Mouse (Mus musculus) left cerebral cortex, postnatal 4 days (tissue): Measurements from ENCODE around the gene Disp2. TPM values are rescaled to one million over a fixed set of nuclear protein-coding genes. Genes with fewer than 3 reads are reported as not detected.
A peak's percentile ranks its signal among the peaks of the same experiment; 100 is the strongest.

Source experiments
- DNase-seq: peaks from one replicate; pipeline ENCODE4 v3.0.0-alpha.2; 2022
- intact Hi-C: fragments of 180-260 bp; cut with DNase I; formaldehyde crosslinking; loops from one replicate; pipeline ENCODE4 v1.15.1; 2025
- total RNA-seq, 2 experiments: library from RNA; stranded (reverse); gene quantifications; 2 replicates each; pipeline ENCODE4 v1.2.3; 2021

Disp2 gene
- total RNA-seq, 2 experiments from 2014 or later = 109 to 128 TPM

DNA sequence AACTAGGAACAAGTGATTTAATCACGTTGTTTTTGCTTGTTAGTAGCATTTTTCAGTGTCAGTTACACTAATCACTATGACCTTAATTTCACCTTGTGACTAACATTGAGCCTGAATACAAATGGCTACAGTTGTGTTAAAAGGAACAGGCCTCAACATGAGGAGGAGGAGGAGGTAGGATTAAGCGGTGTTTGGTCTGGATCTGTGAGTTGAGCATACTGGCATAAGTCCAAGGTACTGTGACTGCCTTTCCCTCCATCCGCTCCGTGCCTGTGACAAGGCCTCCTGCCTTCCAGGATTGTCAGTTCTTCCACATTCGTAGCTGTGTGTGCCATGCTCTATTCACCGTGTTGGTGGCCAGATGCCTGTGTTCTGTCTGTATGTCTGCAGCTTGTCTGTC, 55.6 kb downstream of the Disp2 start:
- no peak for DNase-seq
- intact Hi-C loops = no loop called here

DNA sequence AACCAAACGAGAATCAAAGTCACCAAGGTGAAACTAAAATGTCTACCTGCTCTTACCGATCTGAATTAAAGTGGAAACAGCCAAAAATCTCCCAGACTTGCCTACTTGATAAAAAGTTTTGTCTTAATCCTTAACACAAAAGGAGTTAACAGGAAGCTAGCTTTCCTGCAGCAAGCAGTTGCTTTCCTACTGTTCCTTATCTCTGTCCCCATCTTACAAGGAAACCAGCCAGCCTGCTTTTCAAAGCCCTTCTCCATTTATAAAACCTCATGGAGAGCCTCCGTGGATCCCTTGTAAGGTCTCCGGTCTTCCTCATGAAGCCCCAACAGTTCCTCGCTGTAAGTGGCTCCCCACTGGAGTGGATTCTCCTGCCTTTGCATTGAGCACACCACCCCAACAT, 58.8 kb downstream of the Disp2 start:
- intact Hi-C loops = no loop called here
- no peak for DNase-seq

DNA sequence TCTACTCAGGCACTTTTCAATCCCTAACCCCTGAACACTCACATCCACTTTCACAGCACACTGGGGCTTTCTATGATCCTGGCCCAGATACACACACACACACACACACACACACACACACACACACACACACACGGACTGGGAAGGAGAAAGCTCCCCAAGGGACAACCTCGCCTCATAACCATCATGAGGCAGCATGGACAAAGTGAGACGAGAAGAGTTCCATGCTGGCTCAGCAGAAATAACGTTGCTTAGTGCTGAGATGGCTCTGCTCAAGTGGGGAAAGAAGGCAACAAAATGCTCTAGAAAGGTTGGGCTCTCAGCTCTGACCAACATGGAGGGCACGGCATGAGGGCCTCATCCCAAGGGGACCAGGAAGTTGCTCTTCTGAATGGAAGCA, 61.7 kb downstream of the Disp2 start:
- DNase-seq = no peak
- intact Hi-C loops = no loop called here

DNA sequence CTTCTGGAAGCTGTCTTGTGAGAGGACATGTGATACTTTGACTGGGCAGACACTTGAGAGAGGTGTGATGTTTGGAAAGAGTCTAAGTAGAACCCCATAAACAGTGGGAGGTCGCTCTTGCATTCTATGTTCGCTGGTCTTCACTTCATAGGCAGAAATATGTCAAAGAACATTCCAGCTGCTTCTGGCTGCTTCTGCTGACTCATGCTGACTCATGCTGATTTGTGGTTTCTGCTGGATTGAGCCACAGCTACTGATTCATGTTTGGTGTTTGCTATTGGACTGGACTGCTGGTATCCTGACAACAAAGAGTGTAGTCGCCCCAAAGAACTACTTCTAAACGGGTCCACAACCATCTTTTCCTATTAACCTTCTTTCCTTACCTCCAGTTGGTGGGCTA, 62.3 kb downstream of the Disp2 start:
- intact Hi-C loops = no loop called here
- no peak for DNase-seq

DNA sequence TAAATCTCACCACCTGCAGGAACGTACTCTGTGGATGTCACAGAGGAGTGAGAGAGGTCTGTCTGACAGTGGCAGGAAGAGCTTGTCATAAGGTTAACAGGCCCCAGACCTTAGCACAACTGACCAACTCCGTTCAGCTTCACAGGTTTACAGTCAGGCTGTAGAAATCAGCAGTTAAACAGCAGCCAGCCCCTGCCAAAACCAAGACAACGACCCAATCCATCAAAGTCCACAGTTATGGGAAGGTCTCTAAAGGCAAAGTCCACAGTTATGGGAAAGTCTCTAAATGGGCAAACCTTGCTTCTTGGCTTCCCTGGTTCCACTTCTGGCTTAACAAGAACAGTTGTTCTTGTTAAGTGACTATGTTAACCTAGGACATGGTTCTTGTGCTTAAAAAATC, 64.9 kb downstream of the Disp2 start:
- DNase-seq = no peak
- intact Hi-C loops = no loop called here

DNA sequence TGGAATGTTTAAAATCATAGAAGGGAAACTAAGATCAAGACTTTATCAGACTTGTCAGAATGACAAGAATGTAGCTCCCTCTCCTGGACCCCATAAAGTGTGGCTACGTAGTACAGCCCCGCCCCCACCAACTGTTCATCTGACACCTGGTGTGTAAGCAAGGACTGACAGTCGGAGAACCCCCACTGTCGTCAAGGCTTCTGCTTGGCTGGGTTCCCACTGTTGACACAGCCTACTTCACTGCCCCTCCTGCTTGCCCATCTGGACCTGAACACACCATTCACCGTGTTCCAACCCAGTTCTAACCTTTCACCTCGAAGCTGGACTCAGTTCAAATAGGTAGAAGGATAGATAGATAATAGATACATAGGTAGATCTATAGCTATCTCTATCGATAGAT, 66.7 kb downstream of the Disp2 start:
- intact Hi-C loops = no loop called here
- peak; percentile 87 for DNase-seq

DNA sequence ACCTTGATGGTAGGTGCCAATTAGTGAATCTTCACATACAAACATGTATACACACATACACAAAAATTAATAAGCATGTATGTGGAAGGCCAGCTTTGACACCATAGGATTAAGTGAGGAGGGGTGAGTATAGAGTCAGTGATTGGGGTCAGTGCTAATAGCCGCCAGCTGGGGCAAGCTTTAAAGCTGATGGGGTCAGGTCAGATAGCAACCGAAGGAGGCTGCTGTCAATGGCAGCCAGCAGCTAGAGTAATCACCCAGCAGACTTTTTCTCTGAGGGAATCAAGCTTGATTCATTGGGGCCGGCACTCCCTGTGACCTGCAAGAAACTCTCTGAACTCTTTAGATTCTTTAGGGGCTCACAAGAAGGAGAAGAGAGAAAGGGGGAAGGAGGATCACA, 72.2 kb downstream of the Disp2 start:
- DNase-seq = no peak
- intact Hi-C loops = no loop called here

Other genes with a start within 250 kb of the Disp2 start
- 1 to 10 TPM; 5.7 to 6.0 TPM for gene Bmf, start 230.0 kb upstream of the Disp2 start, total RNA-seq
- gene Bub1b, start 181.5 kb upstream of the Disp2 start, total RNA-seq = 1 to 10 TPM; 5.7 to 5.9 TPM
- 100 to 1,000 TPM; 142 to 154 TPM for gene Pak6, start 116.4 kb upstream of the Disp2 start, total RNA-seq
- gene Ankrd63, start 75.8 kb upstream of the Disp2 start, total RNA-seq = 1 to 10 TPM; 2.2 to 2.5 TPM
- gene Plcb2, start 51.3 kb upstream of the Disp2 start, total RNA-seq = 1 to 10 TPM; 1.8 to 2.1 TPM
- 10 to 100 TPM; 17.8 to 19.7 TPM for gene Inafm2, start 34.0 kb upstream of the Disp2 start, total RNA-seq
- gene Ccdc9b, start 17.1 kb upstream of the Disp2 start, total RNA-seq = 1 to 10 TPM; 1.8 to 2.1 TPM
- not detected for gene Phgr1, start 7.0 kb upstream of the Disp2 start, total RNA-seq
- gene Knstrn, start 34.3 kb downstream of the Disp2 start, total RNA-seq = 1 to 10 TPM; 7.6 to 8.3 TPM
- 10 to 100 TPM; 50.7 to 57.6 TPM for gene Ivd, start 82.2 kb downstream of the Disp2 start, total RNA-seq
- 10 to 100 TPM; 32.3 to 35.6 TPM for gene Bahd1, start 120.7 kb downstream of the Disp2 start, total RNA-seq
- 1 to 10 TPM; 4.0 to 4.3 TPM for gene Chst14, start 146.8 kb downstream of the Disp2 start, total RNA-seq
- 10 to 100 TPM; 41.6 to 43.4 TPM for gene Ccdc32, start 249.7 kb downstream of the Disp2 start, total RNA-seq